Mouse (Mus musculus): ENCODE results near the gene Mtx1.
"Not testable (repeated sequence)": the region's sequence is repeated elsewhere in the genome, so short reads cannot be mapped to it uniquely, and the experiment has no call there.

Gene Mtx1

GRCm38 (mm10) chr3:89181749-89182500 lies 45.0 kb downstream of the Mtx1 start:
- no peak for DNase-seq

GRCm38 (mm10) chr3:89179056-89179455 lies 47.8 kb downstream of the Mtx1 start:
- DNase-seq, result no peak

GRCm38 (mm10) chr3:89178107-89178385 lies 48.8 kb downstream of the Mtx1 start:
- DNase-seq, result no peak

DNA sequence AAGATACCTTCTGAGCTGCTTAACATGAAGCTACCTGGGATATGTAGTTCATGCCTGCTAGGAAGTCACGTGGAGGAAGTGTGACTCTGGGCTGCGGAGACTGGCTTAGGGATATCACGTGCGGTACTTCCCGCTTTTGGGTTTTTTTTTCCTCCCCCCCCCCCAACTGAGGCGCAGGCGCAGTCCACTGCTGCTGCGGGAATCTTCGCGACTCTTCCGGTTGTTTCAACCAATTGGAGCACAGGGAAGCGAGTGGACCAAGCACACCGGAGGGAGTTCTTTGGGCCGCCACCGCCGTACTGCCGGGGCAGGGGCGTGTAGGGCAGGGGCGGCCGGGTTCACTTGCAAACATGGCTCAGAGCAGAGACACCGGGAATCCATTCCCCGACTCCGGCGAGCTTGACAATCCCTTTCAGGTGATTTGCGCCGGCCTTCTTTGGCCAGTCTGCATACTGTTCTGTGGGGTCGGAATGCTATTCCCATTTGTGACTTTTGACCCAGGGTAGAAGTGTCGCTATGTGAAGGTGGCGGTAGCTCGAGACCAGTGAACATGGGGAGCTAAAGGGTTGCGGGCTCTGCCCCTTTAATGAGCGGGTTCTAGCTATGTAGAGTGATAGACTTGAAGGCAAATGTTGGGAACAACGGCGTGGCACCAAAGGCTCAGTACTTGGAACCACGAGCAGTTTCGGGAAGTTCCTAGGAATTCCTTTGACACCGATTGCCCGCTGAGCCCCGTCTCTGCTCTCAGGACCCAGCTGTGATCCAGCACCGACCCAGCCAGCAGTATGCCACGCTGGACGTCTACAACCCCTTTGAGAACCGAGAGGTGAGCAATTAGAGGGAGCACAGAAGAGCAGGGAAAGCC lies 49.4 kb downstream of the Mtx1 start, which contains the start of gene Scamp3:
Scamp3 (plus strand) TSS at position 232 of the 865 bp plus-strand sequence.
- peak; percentile 91 for DNase-seq

GRCm38 (mm10) chr3:89176421-89176820 lies 50.5 kb downstream of the Mtx1 start:
- DNase-seq, result no peak

DNA sequence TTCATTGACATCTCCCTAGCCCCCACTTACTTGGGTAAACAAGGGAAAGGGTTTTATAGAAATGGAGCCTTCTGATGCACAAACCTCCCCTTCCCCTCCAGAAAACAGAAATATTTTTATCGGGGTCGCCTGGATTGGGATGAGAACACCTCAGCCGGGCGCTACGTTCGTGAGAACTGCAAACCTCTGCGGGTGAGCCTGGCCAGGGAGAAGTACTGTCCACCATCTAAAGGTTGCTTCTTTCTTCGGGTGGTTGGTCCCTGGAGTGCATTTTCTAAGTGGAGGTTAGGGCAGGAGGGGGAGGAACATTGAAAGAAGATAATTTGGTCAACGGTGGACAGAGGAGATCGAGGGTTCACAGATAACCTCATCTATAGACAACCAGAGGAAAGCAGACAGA lies 51.3 kb downstream of the Mtx1 start:
- no peak for DNase-seq

- DNase-seq, result no peak
Observed at GRCm38 (mm10) chr3:89174844-89175243, 52.0 kb downstream of the Mtx1 start.

DNA sequence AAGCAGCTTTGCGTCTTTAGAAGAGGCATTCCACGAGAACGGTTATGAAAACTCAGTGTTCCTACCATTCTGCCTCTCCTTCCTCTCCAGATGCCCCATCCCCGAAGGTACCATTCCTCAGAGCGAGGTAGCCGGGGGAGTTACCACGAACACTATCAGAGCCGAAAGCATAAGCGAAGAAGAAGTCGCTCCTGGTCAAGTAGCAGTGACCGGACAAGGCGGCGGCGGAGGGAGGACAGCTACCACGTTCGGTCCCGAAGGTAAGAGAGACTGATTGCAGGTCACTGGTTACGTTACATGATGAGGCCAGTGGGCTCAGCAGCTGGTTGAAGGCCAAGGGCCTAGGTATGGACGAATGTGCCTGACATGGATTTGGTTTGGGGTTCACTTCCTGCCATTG lies 59.9 kb downstream of the Mtx1 start:
- DNase-seq, result no peak

GRCm38 (mm10) chr3:89165268-89165870 lies 61.5 kb downstream of the Mtx1 start:
- DNase-seq, result peak; percentile 10

- peak; percentile 96 for DNase-seq
Observed at GRCm38 (mm10) chr3:89164506-89165267, 62.2 kb downstream of the Mtx1 start, which contains the start of gene Clk2. TSS of gene Clk2 (plus strand) at chr3:89164795.

DNA sequence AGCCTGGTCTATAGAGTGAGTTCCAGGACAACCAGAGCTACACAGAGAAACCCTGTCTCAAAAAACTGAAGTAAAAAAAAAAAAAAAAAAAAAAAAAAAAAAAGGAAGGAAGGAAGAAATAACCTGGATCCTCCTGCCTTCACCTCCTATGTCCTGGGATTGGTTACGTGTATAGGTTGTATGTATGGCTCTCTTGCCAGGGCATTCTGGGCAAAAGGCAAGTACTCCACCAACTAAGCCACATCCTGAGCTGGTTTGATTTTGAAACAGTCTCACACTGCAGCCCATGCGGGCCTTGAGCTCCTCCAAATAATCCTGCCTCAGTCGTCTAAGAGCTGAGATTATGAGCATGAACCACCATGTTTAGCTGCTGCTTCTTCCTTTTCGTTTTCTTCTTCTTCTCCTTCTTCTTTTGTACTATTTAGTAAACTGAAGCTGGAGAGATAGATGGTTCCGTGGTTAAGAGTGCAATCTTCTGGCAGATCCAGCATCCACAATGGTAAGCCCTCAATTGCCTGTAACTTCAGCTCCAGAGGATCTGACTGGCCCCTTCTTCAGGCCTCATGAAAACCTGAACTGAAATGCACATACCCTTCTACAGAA lies 63.1 kb downstream of the Mtx1 start:
- DNase-seq, result no peak

- no peak for DNase-seq
Observed at GRCm38 (mm10) chr3:89163123-89163522, 63.8 kb downstream of the Mtx1 start.

DNA sequence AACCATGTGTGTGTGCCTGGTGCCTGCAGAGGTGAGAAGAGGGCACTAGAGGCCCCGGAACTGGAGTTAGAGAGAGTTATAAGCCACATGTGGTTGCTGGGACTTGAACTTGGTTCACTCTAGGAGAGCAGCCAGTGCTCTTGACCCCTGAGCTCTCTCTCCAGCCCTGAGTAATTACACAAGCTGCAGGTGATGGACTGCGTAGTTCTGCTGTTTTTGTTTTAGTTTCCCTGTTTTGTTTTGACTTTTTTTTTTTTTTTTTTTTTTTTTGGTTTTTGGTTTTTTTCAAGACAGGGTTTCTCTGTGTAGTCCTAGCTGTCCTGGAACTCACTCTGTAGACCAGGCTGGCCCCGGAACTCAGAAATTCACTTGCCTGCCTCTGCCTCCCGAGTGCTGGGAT lies 65.1 kb downstream of the Mtx1 start:
- DNase-seq, result no peak

DNA sequence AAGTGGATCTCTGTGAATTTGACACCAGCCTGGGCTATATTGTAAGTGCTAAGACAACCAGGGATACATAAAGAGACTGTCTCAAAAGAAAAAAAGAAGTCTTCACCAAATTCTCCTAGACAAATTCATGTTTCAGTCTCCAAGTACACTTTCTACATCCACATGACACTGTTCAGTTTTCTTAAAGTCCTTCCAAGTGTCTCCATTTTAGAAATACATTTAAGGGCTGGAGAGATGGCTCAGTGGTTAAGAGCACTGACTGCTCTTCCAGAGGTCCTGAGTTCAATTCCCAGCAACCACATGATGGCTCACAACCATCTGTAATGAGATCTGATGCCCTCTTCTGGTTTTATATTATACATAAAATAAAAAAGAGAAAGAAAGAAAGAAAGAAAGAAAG lies 65.7 kb downstream of the Mtx1 start:
- not testable (repeated sequence) for DNase-seq

- DNase-seq, result peak; percentile 84
Observed at GRCm38 (mm10) chr3:89159616-89160344, 67.1 kb downstream of the Mtx1 start, which contains the start of gene Hcn3. TSS of gene Hcn3 (minus strand) at chr3:89160196.

DNA sequence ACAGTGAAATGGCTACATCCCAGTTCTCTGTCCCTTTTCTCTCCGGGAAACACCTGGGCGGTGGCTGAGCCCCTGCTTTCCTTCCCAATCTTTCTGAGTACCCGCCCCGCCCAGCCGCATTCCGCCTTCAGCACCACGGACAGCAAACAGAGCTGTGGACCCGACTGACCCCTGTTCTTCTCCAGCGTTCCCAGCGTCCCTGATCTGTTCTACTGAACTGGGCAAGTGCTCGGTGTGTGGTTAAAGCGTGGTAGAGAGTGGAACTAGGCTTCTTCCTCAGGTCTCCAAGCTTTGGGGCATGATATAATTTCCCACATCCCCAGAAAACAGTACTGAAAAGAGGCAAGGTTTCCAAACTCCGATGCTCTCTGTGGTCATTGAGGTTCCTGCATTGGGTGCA lies 67.7 kb downstream of the Mtx1 start:
- DNase-seq, result peak; percentile 88
